Mouse (Mus musculus) neutrophil, adult 65 days (primary cell): ENCODE measurements around the gene Bmx. TPM values are rescaled to one million over a fixed set of nuclear protein-coding genes. Genes with fewer than 3 reads are reported as not detected.

Experiments
- total RNA-seq: library from RNA; stranded (reverse); gene quantifications from 2 replicates; pipeline ENCODE4 v1.2.4, GENCODE M21; 2023

The Bmx gene
- 69.7 and 86.8 TPM in 2 replicates for total RNA-seq

GRCm38 (mm10) chrX:164258057-164258456, at the start of gene Bmx:
TSS of gene Bmx (minus strand) at chrX:164258193.

GRCm38 (mm10) chrX:164269285-164269761, 11.3 kb upstream of the Bmx start, which contains the start of gene Pir:
TSS of gene Pir (plus strand) at chrX:164269371.

Other genes starting within 250 kb of the Bmx start
- 0.29 and 0.35 TPM in 2 replicates for gene Car5b, start 230.2 kb downstream of the Bmx start, total RNA-seq
- gene Siah1b, start 181.7 kb downstream of the Bmx start, total RNA-seq = 11.0 and 14.0 TPM in 2 replicates
- not detected in 2 replicates for gene Cltrn, start 169.4 kb downstream of the Bmx start, total RNA-seq
- gene Ace2, start 118.9 kb downstream of the Bmx start, total RNA-seq = not detected in 2 replicates
- 0.82 and 0.88 TPM in 2 replicates for gene Pir, start 11.2 kb upstream of the Bmx start, total RNA-seq
- not detected in 2 replicates for gene Vegfd, start 115.2 kb upstream of the Bmx start, total RNA-seq
- 14.1 and 15.2 TPM in 2 replicates for gene Piga, start 161.6 kb upstream of the Bmx start, total RNA-seq
- not detected in 2 replicates for gene Asb11, start 178.8 kb upstream of the Bmx start, total RNA-seq
- not detected in 2 replicates for gene Asb9, start 248.1 kb upstream of the Bmx start, total RNA-seq